Mouse (Mus musculus) embryonic facial prominence, embryonic 14.5 days (tissue): Measurements from ENCODE around the gene Ost4. TPM values are rescaled to one million over a fixed set of nuclear protein-coding genes. Genes with fewer than 3 reads are reported as not detected.

Experiments
- ATAC-seq: fragments of 200-750 bp; cut with Nextera tagmentation; 2 replicates; pipeline ENCODE4 v1.8.0; 2017; ENCODE audit warnings: low read depth, moderate number of reproducible peaks, moderate TSS enrichment
- DNase-seq: peaks from one replicate; pipeline ENCODE4 v3.0.0-alpha.2; 2015; ENCODE audit warnings: low spot score
- H3K27ac ChIP-seq: fragments of 300-500 bp; sonication (generic); replicated peaks from 2 replicates; pipeline ENCODE4 v1.5.1; 2014; ENCODE audit warnings: low read depth, mild to moderate bottlenecking, low read length, moderate library complexity
- H3K27me3 ChIP-seq: fragments of 300-500 bp; sonication (generic); replicated peaks from 2 replicates; pipeline ENCODE4 v1.6.1; 2014; ENCODE audit warnings: low read length; ENCODE audit not compliant: control insufficient read depth, insufficient read depth
- H3K36me3 ChIP-seq: fragments of 300-500 bp; sonication (generic); 2 replicates; pipeline ENCODE4 v1.6.1; 2014; ENCODE audit warnings: low read length, mixed read lengths; ENCODE audit not compliant: control insufficient read depth, insufficient read depth
- H3K4me1 ChIP-seq: fragments of 300-500 bp; sonication (generic); 2 replicates; pipeline ENCODE4 v1.6.1; 2014; ENCODE audit warnings: antibody characterized with exemption, low read length; ENCODE audit not compliant: control insufficient read depth, insufficient read depth
- H3K4me2 ChIP-seq: fragments of 300-500 bp; sonication (generic); 2 replicates; pipeline ENCODE4 v1.6.1; 2014; ENCODE audit warnings: low read depth, mild to moderate bottlenecking, low read length, moderate library complexity, mixed read lengths
- H3K4me3 ChIP-seq: fragments of 300-500 bp; sonication (generic); 2 replicates; pipeline ENCODE4 v1.5.1; 2014; ENCODE audit warnings: low read depth, mild to moderate bottlenecking, low read length
- H3K9ac ChIP-seq: fragments of 300-500 bp; sonication (generic); 2 replicates; pipeline ENCODE4 v1.6.1; 2014; ENCODE audit warnings: low read depth, mild to moderate bottlenecking, low read length, moderate library complexity, mixed read lengths
- H3K9me3 ChIP-seq: fragments of 300-500 bp; sonication (generic); 2 replicates; pipeline ENCODE4 v1.6.1; 2016; ENCODE audit warnings: low read length; ENCODE audit not compliant: control insufficient read depth
- WGBS: fragments of 180-500 bp; shearing (Covaris S2); extraction: QIAGEN DNeasy Blood & Tissue Kit; methylation state at CpG from one replicate; pipeline ENCODE4 v1.1.7; 2014; 5-methylcytosine and 5-hydroxymethylcytosine counted together
- polyA plus RNA-seq: library from polyadenylated mRNA; unstranded; fragments of >200 nt; fragmentation: Nextera tagmentation; extraction: Ambion mirVana; gene quantifications from 2 replicates; pipeline ENCODE4 v1.2.1, GENCODE M21; 2014

Gene Ost4
- polyA plus RNA-seq = 507 and 572 TPM in 2 replicates

- Histone ChIP-seq H3K9me3 (no peaks in the 10 kb centered on the region), H3K36me3 (peaks cover 33% of the 10 kb centered on the region), H3K9ac (peak within 1 kb of the TSS; percentile 81), H3K27ac (peak within 1 kb of the TSS; percentile 97), H3K4me1 (peaks cover 50% of the 10 kb centered on the region), H3K27me3 (no peaks in the 10 kb centered on the region), H3K4me2 (peak within 1 kb of the TSS; percentile 96), H3K4me3 (peak within 1 kb of the TSS; percentile 66)
- WGBS = under 1% methylated on average over 42 of the region's 58 CpGs
- peak; percentile 96 for ATAC-seq
- peak; percentile 98 for DNase-seq
These were observed at the start of gene Ost4 for GRCm38 (mm10) chr5:30907413-30908059. Ost4 (minus strand) TSS chr5:30907788.

DNA sequence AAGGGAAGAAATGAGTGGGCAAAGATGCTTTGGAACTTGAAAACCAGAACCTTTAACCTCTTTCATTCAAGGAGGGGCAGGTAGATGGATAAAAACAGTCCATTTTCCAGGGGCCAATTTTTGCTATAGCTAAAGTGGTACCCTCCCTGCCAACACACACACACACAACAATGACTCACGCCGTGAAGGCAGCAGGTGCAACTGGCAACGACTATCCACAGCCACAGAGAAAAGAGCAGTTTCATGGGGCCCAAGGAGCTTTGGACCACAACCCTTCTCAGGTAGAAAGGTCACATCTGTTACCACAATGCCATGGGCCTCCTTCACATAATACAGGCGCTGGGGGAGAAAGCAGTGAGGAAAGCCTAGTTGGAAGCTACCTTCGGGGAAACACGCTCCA is 48.2 kb upstream of the Ost4 start:
- Histone ChIP-seq H3K27ac (no peak overlapping the region), H3K9me3 (no peaks in the 10 kb centered on the region), H3K27me3 (no peaks in the 10 kb centered on the region), H3K9ac (no peak overlapping the region), H3K4me2 (no peak overlapping the region), H3K4me3 (no peak overlapping the region), H3K36me3 (peaks cover 53% of the 10 kb centered on the region), H3K4me1 (peaks cover 14% of the 10 kb centered on the region)
- DNase-seq (no peak), ATAC-seq (no peak)
- 88% methylated on average over 6 of the region's 6 CpGs for WGBS

DNA sequence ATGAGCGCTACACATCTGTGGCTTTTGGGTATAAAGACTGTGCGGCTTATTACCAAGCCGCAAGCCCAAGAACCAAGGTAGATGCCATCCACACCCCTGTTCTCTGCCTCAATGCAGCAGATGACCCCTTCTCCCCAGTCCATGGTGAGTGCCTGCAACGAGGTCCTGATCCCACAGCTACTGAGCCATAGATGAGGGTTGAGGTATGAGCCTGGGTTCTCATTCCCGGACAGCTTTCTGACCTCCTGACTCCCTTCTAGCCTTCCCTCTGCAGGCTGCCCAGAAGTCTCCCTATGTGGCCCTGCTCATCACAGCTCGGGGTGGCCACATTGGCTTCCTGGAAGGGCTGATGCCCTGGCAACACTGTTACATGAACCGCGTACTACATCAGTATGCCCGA is 47.0 kb upstream of the Ost4 start:
- H3K27ac ChIP-seq = no peak overlapping the region
- no peak overlapping the region for H3K4me3 ChIP-seq
- H3K9ac ChIP-seq = no peak overlapping the region
- ATAC-seq = no peak
- no peaks in the 10 kb centered on the region for H3K9me3 ChIP-seq
- WGBS = 97% methylated on average over 9 of the region's 9 CpGs
- no peak overlapping the region for H3K4me2 ChIP-seq
- no peaks in the 10 kb centered on the region for H3K27me3 ChIP-seq
- H3K4me1 ChIP-seq = peaks cover 21% of the 10 kb centered on the region
- H3K36me3 ChIP-seq = peaks cover 53% of the 10 kb centered on the region
- no peak for DNase-seq

DNA sequence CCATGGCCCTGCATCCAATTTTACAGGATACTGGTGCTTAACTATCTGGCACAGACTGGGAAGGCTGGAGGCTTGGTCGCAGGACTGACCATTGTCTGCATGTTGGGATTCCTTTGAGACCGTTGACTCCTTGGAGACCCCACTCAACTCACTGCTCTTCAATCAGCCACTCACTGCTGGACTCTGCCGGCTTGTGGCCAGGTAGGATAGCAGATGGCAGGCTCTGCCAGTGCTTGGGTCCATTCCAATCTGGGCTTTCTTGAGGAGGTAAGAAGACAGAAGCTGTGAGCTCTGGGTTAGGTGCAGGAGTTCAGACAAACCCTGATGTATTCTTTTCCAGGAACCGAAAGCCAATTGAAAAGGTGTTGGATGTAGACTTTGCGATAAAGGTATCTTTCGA is 46.5 kb upstream of the Ost4 start:
- WGBS = 93% methylated on average over 6 of the region's 6 CpGs
- peaks cover 53% of the 10 kb centered on the region for H3K36me3 ChIP-seq

GRCm38 (mm10) chr5:30952551-30952950 is 45.0 kb upstream of the Ost4 start:
- DNase-seq (no peak), ATAC-seq (no peak)
- peaks cover 12% of the 10 kb centered on the region for H3K4me1 ChIP-seq
- H3K36me3 ChIP-seq = peaks cover 46% of the 10 kb centered on the region
- no peak overlapping the region for H3K27ac ChIP-seq
- 81% methylated on average over 5 of the region's 5 CpGs for WGBS
- no peaks in the 10 kb centered on the region for H3K27me3 ChIP-seq
- no peak overlapping the region for H3K4me3 ChIP-seq
- H3K9me3 ChIP-seq = no peaks in the 10 kb centered on the region
- H3K4me2 ChIP-seq = no peak overlapping the region
- H3K9ac ChIP-seq = no peak overlapping the region

More for the DNA sequence above, 46.5 kb upstream of the Ost4 start:
- Histone ChIP-seq H3K9ac (no peak overlapping the region), H3K27me3 (no peaks in the 10 kb centered on the region), H3K4me3 (no peak overlapping the region), H3K4me2 (no peak overlapping the region), H3K9me3 (no peaks in the 10 kb centered on the region), H3K4me1 (peaks cover 21% of the 10 kb centered on the region), H3K27ac (no peak overlapping the region)
- ATAC-seq (no peak), DNase-seq (no peak)

DNA sequence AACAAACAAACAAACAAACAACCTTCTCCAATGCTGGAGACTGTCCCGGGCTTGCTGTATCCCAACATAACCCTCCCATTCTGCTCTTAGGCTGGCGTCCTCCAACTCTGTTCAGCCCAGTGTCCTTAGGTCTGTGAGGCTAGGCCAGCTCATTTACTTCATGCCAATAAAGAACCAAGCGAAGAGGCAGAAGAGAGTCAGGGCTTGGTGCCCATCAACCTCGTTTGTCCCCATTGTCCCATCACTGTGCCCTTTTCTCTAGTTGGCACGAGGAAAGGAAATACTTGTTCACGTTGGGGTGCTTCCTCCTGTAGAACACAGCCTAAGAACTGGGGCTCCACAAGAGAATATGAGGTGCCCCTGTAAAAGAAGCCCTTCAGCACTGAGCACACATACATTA is 44.1 kb upstream of the Ost4 start:
- Histone ChIP-seq H3K27me3 (no peaks in the 10 kb centered on the region), H3K27ac (no peak overlapping the region), H3K36me3 (peaks cover 42% of the 10 kb centered on the region), H3K4me2 (no peak overlapping the region), H3K9ac (no peak overlapping the region), H3K9me3 (no peaks in the 10 kb centered on the region), H3K4me1 (peaks cover 12% of the 10 kb centered on the region), H3K4me3 (no peak overlapping the region)
- 89% methylated on average over 6 of the region's 6 CpGs for WGBS
- no peak for DNase-seq
- no peak for ATAC-seq

DNA sequence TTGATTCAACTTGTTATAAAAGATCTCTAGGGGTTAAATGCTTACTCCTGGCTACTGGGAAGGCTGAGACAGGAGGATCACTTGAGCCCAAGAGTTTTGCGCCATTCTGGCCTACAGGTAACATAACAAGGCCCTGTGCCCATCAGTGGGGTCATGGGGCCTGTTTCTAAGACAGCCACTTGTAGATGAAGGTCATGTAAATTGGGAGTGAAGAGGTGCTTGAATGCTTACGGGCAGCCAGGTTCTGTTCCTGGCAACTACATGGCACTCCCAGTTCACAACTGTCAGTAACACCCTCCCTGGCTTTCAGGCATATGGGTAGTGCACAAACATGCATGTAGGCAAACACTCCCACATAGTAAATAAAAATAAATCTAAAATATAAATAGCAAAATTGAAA is 43.3 kb upstream of the Ost4 start:
- H3K36me3 ChIP-seq = peaks cover 40% of the 10 kb centered on the region
- H3K27ac ChIP-seq = no peak overlapping the region
- no peak overlapping the region for H3K4me3 ChIP-seq
- 0 out of 2 replicates have a peak, but pooled peaks cover 3% of the 10 kb centered on the region for H3K27me3 ChIP-seq
- peak overlapping the region; percentile 89 for H3K4me2 ChIP-seq
- no peak overlapping the region for H3K9ac ChIP-seq
- 91% methylated on average over 2 of the region's 2 CpGs for WGBS
- no peak for DNase-seq
- H3K4me1 ChIP-seq = peaks cover 12% of the 10 kb centered on the region
- no peak for ATAC-seq
- no peaks in the 10 kb centered on the region for H3K9me3 ChIP-seq

GRCm38 (mm10) chr5:30950451-30950850 is 42.9 kb upstream of the Ost4 start:
- H3K4me2 ChIP-seq = peak overlapping the region; percentile 89
- WGBS = 49% methylated on average over 4 of the region's 4 CpGs
- H3K4me3 ChIP-seq = peak overlapping the region; percentile 55
- H3K4me1 ChIP-seq = peaks cover 12% of the 10 kb centered on the region
- DNase-seq (no peak), ATAC-seq (no peak)
- H3K9ac ChIP-seq = peak overlapping the region; percentile 60
- H3K9me3 ChIP-seq = no peaks in the 10 kb centered on the region
- H3K36me3 ChIP-seq = peaks cover 35% of the 10 kb centered on the region
- peak overlapping the region; percentile 78 for H3K27ac ChIP-seq
- 0 out of 2 replicates have a peak, but pooled peaks cover 3% of the 10 kb centered on the region for H3K27me3 ChIP-seq
